Mouse (Mus musculus): Measurements from ENCODE around the gene Irgm2.
"Not testable (repeated sequence)": the region's sequence is repeated elsewhere in the genome, so short reads cannot be mapped to it uniquely, and the experiment has no call there.

The Irgm2 gene

DNA sequence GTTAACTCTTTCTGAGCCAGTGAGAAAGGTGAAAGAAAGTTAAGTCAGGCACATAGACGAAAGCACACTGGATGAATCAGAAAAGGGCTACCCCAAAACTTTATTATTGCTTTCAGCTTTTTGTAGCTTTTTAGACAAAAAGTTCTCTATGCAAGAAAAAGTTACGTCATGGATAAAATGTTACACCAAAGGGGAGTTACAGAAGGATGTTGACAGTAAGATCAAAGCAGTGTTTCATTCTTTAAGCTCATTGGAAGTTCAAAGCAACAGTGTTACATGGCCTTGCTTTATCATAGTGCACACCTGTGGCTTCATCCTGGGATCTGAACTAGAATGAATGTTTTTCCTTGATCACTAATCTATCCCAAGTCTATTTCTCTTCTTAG lies 12.3 kb downstream of the Irgm2 start:
- in situ Hi-C loops (cut with MboI, MseI): no loop called here

GRCm38 (mm10) chr11:58213673-58214342 lies 14.4 kb downstream of the Irgm2 start:
- in situ Hi-C loops (cut with MboI, MseI): no loop called here

GRCm38 (mm10) chr11:58214391-58215048 lies 15.1 kb downstream of the Irgm2 start:
- in situ Hi-C loops (cut with MboI, MseI): no loop called here

DNA sequence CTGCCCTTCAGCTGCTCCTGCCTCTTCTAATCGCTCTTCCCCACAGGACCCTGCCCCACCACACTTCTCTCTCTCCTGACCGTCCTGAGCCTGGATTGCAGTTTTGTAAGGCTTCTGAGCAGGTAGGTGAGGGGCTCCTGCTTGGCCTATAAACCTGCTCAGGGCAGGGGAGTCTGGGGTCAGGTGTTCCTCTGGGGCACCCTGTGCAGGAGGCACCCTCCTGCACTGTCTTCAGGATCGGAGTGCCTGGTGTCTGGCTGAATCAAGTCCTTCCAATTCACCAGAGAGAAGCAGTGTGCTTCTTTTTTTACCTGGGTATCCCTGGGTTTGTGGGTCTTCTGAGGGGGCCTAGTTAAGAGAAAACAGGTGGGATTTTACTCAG lies 15.6 kb downstream of the Irgm2 start:
- in situ Hi-C loops (cut with MboI, MseI): not testable (repeated sequence)

DNA sequence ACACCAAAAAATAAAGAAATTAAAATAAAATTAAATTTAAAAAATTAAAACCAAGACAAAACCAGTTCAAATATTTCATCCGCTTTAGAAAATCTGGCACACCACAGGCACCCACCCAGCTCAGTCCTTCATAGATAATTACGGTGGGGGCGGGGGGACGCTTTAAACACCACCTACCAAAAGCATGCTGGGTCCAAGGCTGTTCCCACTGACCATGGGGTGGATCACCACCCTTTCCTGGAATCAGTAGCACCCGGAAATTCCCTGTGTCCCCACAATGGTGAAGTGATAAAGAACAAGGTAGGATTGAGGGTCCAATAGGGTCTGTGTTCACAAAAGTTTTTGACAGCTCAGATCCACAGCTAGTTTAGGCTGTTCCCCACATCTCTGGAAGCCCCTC lies 16.4 kb downstream of the Irgm2 start:
- in situ Hi-C loops (cut with MboI, MseI): no loop called here

GRCm38 (mm10) chr11:58216823-58217222 lies 17.4 kb downstream of the Irgm2 start:
- in situ Hi-C loops (cut with MboI, MseI): no loop called here

DNA sequence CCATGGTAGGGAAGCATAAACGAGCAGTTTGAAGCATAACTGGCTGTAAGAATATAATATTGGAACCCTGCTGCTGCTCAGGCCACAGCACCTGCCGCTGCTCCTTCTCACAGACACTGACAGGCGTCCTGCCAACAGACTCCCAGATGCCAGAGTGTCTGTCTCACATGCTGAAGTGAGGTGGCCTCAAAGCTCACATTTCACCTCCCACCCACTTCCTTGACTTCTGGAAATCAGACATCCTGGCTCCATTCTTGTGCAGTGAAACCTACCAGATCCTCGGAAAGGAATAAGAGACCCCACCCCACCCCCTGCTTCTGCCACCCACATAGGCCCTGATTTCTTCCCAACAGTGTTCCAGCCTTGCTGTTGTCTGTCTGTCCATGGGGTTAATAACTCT lies 24.3 kb downstream of the Irgm2 start:
- in situ Hi-C loops (cut with MboI, MseI): loop anchor here (5.0 kb wide), 1 partner anchor 36 kb away; no protein-coding TSS in a partner anchor

- in situ Hi-C loops (cut with MboI, MseI): loop anchor here (5.0 kb wide), 1 partner anchor 37 kb away; no protein-coding TSS in a partner anchor
These were observed 24.9 kb downstream of the Irgm2 start for GRCm38 (mm10) chr11:58224313-58224712.

GRCm38 (mm10) chr11:58224872-58225271 lies 25.5 kb downstream of the Irgm2 start:
- in situ Hi-C loops (cut with MboI, MseI): loop anchor here (5.0 kb wide), 1 partner anchor 38 kb away; no protein-coding TSS in a partner anchor

DNA sequence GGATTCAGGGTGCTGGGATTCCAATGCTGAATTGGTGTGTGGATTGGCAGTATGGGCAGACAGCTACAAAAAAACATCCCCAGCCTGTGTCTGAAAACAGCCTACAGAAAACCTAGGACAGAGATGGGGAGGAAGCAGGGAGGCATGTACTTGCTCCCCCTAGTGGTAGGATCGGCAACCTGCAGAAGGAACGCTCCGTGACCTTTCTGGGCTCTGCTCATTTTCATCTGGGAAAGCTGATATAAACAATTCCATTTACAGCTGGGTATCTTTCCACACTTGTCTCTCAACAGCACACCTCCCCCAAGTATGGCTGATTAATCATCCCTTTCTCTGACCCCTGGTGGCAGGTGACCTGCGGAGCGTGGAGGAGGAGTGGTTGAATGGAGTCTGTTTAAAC lies 26.2 kb downstream of the Irgm2 start:
- in situ Hi-C loops (cut with MboI, MseI): no loop called here

DNA sequence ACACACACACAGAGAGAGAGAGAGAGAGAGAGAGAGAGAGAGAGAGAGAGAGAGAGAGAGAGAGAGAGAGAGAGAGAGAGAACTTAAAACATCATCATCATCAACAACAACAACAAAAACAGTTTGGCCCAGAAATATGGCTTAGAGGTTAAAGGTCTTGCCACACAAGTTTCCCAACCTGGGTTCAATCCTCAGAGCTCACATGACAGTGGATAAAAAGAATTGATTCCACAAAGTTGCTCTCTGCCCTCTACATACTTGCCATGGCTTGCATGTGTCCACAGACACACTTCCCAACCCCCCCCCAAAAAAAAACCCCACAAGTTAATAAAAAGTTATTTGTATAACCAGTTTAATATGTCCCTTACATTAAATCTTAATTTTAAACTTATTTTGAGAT lies 27.0 kb downstream of the Irgm2 start:
- in situ Hi-C loops (cut with MboI, MseI): no loop called here

GRCm38 (mm10) chr11:58228021-58228420 lies 28.6 kb downstream of the Irgm2 start:
- in situ Hi-C loops (cut with MboI, MseI): not testable (repeated sequence)

GRCm38 (mm10) chr11:58230396-58230910 lies 31.0 kb downstream of the Irgm2 start:
- in situ Hi-C loops (cut with MboI, MseI): no loop called here

DNA sequence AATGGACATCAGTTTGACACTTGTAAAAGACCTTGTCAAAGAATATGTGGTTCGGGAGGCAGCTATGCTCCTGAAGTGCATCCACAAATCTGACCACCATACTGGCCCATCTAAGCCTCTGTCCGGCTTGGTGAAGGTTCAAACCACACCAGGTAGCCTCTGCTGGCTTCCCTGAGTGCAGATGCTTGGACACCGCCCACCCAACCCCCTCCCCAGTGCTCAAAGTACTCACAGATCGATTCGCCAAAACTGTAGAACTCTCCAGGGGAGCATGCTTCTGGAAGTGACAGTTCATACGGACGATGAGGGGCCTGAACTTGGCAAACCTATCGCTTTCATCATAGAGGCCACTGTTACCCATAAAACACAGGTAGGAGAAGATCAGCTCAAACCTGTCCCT lies 31.7 kb downstream of the Irgm2 start:
- in situ Hi-C loops (cut with MboI, MseI): no loop called here

GRCm38 (mm10) chr11:58234551-58234950 lies 35.1 kb downstream of the Irgm2 start:
- in situ Hi-C loops (cut with MboI, MseI): not testable (repeated sequence)

DNA sequence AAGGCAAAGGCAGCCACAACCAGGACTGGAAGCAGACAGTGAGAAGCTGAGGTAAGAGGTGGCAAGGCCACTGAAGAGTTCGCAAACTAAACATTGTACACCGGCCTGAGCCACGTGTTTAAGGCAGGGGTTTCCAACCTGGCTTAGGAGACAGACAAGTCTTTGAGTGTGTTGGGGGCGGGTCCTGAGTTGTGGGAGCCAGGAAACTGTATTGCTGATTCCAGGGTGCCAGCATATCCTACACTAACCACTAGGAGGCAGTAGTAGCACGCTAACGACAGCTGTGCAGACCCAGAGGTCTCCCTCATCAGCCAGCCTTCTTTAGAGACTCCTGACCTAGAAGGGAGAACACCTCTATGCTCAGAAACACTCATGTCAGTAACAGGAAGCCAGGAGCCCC lies 35.7 kb downstream of the Irgm2 start:
- in situ Hi-C loops (cut with MboI, MseI): loop anchor here (5.0 kb wide), 1 partner anchor 57 kb away; no protein-coding TSS in a partner anchor

- in situ Hi-C loops (cut with MboI, MseI): loop anchor here (5.0 kb wide), 1 partner anchor 53 kb away; no protein-coding TSS in a partner anchor
These were observed 39.7 kb downstream of the Irgm2 start for GRCm38 (mm10) chr11:58238840-58239791.

GRCm38 (mm10) chr11:58247294-58247693 lies 47.9 kb downstream of the Irgm2 start:
- in situ Hi-C loops (cut with MboI, MseI): no loop called here

GRCm38 (mm10) chr11:58249203-58249981 lies 50.0 kb downstream of the Irgm2 start:
- in situ Hi-C loops (cut with MboI, MseI): no loop called here

- in situ Hi-C loops (cut with MboI, MseI): loop anchor here (10.0 kb wide), 1 partner anchor 394 kb away; the partner anchor contains the start of gene Trim58
These were observed 51.1 kb downstream of the Irgm2 start for GRCm38 (mm10) chr11:58250550-58250949.

- in situ Hi-C loops (cut with MboI, MseI): loop anchor here (10.0 kb wide), 1 partner anchor 390 kb away; the partner anchor contains the start of gene Trim58
These were observed 55.0 kb downstream of the Irgm2 start for GRCm38 (mm10) chr11:58254411-58254810.
